Mouse (Mus musculus) left cerebral cortex, postnatal 14 days (tissue): Measurements from ENCODE around the gene Lonp1. TPM values are rescaled to one million over a fixed set of nuclear protein-coding genes. Genes with fewer than 3 reads are reported as not detected.

Experiments
- DNase-seq, 2 experiments: peaks; one replicate each; pipeline ENCODE4 v3.0.0; 2021 to 2022; ENCODE audit warnings: low spot score in 2 of 2, mixed read lengths in 1 of 2
- intact Hi-C: fragments of 180-260 bp; cut with DNase I; formaldehyde crosslinking; loops from one replicate; pipeline ENCODE4 v1.15.1; 2025
- long read RNA-seq, 2 experiments: library from polyadenylated mRNA; stranded (forward); transcript quantifications; one replicate each; pipeline ENCODE4 v2.0.0; 2021
- total RNA-seq, 2 experiments: library from RNA; stranded (reverse); gene quantifications; 2 replicates each; pipeline ENCODE4 v1.2.3; 2021

Gene Lonp1
- total RNA-seq: 10 to 100 TPM; 65.6 to 66.7 TPM
- long read RNA-seq, experiment 1, full-length matches to known transcripts: 129 of 157 reads
- long read RNA-seq, experiment 1, partial matches to known transcripts: 16 of 157 reads
- long read RNA-seq, experiment 1, other reads (novel, unspliced or antisense): 12 of 157 reads
- long read RNA-seq, experiment 2, transcript Lonp1-201 (18 exons, 2,951 nt): major isoform, 116 of 153 reads
- long read RNA-seq, experiment 2, partial matches to known transcripts: 16 of 153 reads
- long read RNA-seq, experiment 2, other reads (novel, unspliced or antisense): 21 of 153 reads

DNA sequence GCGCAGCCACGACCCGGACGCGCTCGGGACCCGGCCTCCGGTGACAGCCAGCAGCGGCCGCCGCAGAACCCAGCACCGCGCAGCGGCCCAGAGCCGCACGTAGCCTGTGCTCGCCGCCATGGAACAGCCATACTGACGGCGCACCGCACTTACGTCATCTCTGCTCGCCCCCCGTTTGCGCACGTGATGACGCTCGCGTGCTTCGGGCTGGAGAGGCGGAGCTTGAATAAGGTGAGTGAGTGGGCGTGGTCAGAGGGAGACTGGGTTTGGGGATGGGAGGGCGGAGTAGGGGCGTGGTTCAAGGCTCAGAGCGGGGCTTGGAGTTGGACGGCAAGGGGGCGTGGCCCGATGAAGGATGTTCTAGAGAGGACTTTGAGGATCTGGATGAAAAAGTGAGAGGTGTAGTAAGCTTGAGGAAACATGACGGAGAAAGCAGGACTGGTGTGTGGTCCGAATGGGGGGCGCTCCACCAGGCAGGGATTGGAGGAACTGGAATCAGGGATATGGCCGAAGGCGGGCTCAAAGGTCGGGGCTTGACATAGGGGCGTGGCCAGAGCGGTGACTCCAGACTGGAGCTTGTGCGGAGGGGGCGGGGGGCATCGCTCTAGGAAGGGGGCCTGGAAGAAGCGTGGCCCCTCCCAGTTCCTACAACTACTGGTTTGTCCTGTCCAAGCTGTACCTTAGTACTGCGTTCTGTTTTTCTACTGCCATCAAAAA is at the start of gene Lonp1:
Lonp1 (minus strand) TSS at position 134 of the 717 bp plus-strand sequence.
- peak; percentile 92 to 97 for DNase-seq
- intact Hi-C loops: loop anchor here (2.0 kb wide), 1 partner anchor 42 kb away; no protein-coding TSS in a partner anchor

GRCm38 (mm10) chr17:56673647-56674416 is 47.1 kb upstream of the Lonp1 start:
- no peak for DNase-seq

GRCm38 (mm10) chr17:56672941-56673646 is 46.4 kb upstream of the Lonp1 start, which contains the start of gene Ranbp3:
TSS of gene Ranbp3 (plus strand) at chr17:56673294.
- intact Hi-C loops: no loop called here
- peak; percentile 99 to 100 for DNase-seq

More at GRCm38 (mm10) chr17:56673647-56674416, 47.1 kb upstream of the Lonp1 start:
- intact Hi-C loops: no loop called here

GRCm38 (mm10) chr17:56669766-56670165 is 43.1 kb upstream of the Lonp1 start:
- no peak for DNase-seq
- intact Hi-C loops: loop anchor here (2.0 kb wide), 1 partner anchor 43 kb away; the partner anchor contains the start of gene Lonp1

DNA sequence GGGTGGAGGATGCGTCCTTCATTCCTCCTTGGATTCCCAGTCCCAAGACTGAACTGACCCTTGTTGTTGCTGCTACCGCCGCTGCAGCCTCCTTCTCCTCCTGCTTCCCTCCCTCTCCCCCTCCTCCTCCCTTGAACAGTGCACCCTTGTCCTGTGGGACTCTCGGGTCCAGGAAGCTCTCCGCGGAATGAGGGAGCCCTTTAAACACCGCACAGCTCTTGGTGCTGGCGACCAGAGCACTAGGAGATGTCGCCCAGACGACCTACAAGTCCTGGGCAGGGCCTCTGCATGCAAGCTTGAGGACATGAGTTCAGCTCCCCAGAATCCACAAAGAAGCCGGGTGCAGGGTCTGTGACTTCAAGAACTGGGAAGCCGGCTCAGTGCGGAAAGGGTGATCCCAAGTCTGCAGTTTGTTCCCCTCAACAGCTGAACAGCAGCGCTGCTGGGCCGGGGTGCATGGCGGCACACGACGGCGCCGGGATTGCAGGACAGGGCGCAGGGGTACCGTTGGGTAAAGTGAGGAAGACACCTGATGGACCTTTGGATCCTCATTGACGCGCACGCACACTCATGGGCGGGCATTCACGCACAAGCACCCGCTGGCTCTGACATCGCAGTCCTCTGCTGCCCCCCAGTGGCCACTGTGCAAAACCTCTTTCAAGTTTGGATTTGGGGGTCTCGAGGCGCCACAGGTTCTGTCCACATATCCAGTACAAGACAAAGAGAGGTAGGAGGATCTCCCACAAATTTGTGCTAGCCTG is 41.9 kb upstream of the Lonp1 start:
- DNase-seq: peak; percentile 70 to 85
- intact Hi-C loops: loop anchor here (2.0 kb wide), 1 partner anchor 42 kb away; the partner anchor contains the start of gene Lonp1

DNA sequence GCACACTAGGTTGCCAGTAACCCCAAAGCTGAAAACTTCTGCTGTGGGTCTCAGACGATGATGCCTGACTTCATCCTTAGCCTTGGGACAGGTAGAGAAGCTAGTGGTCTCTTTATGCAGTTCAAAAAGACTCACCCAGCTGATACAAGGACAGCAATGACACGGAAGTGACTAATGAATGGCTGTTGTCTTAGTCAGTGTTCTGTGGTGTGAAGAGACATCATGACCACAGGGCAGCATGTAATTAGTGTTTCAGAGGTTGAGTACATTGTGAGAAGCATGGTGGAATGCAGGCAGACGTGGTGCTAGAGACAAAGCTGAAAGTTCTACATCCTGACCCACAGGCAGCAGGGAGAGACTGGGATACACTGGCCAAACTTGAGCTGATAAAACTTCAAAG is 40.9 kb upstream of the Lonp1 start:
- no peak for DNase-seq
- intact Hi-C loops: no loop called here

- intact Hi-C loops: no loop called here
- no peak for DNase-seq
Observed at GRCm38 (mm10) chr17:56666384-56666783, 39.7 kb upstream of the Lonp1 start.

GRCm38 (mm10) chr17:56664333-56664732 is 37.6 kb upstream of the Lonp1 start:
- intact Hi-C loops: no loop called here
- no peak for DNase-seq

GRCm38 (mm10) chr17:56663659-56664058 is 37.0 kb upstream of the Lonp1 start:
- intact Hi-C loops: no loop called here
- DNase-seq: no peak

DNA sequence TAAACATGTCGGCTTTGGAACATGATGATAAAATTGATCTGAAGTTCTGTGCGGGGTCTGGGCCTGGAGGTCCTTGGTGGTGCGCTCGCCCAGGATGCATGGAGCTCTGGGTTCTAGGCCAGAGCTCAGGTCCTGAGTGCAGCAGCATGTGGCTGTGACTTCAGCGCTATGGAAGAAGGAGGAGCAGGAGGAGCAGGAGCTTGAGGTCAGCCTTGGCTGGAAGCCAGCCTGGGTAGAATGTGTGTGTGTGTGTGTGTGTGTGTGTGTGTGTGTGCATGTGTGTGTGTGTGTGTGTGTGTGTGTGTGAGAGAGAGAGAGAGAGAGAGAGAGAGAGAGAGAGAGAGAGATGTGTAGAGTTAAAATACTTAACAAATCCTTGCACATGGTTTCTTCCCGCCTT is 29.5 kb upstream of the Lonp1 start:
- intact Hi-C loops: no loop called here
- no peak for DNase-seq

DNA sequence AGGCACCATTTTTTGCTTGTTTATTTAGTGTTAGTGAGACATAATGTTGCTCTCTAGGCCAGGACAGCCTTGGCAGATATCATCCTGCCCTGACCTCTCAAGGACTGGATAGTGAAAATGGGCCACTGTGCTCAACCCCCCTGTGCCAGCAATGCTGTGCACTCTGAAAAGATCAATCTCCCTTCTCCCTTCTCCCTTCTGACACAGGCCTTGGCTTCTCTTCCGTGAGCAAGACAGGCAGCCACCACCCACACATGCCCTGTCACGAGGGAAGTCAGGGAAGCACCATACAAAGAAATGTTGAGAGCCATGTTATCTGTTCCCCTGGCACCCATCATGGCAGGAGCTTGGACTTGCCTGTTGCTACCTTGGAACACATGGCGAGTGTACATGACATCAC is 28.6 kb upstream of the Lonp1 start:
- DNase-seq: no peak
- intact Hi-C loops: no loop called here

DNA sequence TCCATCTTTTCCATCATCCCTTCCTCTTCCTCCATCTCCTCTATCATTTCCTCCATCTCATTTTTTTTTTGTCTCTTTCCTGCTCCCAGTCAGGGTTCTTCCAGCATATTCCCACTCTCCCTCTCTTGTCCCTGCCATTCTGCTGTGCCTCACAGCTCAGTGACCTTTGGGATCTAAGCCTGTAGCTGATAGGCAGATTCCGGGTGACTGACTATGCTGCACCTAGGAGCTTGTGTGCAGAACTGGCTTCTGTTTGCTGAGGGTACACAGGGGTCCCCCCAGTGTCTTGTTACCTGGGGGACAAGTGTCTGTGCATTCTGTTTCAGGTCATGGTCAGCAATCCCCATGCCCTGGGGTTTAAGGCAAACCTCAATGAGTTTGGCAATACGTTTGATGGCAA is 28.1 kb upstream of the Lonp1 start:
- no peak for DNase-seq
- intact Hi-C loops: no loop called here

GRCm38 (mm10) chr17:56651801-56652200 is 25.1 kb upstream of the Lonp1 start:
- intact Hi-C loops: no loop called here
- no peak for DNase-seq

DNA sequence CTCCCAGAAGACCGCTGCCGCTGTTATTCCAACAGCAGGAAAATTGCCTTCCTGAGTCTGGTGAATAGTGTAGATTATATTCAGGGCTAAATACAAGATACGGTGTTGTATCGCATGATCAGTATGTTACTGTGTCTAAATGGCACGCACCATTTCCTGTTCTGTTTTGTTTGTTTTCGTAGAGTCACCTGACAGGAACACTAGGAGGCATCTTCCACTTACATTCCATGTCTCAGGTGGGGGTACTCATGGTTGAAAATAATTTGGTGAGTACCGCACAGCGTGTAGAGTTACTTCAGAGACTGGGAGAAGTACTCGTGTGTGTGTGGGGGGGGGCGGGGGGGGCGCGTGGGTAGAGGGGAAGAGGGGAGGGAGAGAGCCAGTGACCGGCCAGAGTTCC is 20.9 kb upstream of the Lonp1 start:
- no peak for DNase-seq
- intact Hi-C loops: no loop called here

DNA sequence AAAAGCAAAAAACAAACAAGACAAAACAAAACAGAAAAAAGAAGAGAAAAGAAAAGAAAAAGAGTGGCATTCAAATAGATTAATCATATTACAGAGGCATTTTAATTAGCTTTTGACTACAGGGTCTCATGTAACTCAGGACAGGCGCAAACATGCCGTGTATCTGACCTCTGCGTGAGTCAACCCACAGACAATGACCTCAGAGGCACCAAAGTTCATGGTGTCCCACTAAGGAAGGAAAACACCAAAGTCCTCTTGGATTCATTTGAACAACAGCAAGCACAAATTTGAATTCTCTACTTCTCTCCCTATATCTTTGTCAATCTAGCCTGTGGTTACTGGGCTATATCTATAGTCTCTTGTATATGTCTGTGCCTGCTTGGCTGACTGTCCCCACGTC is 16.6 kb upstream of the Lonp1 start:
- no peak for DNase-seq
- intact Hi-C loops: no loop called here

- intact Hi-C loops: no loop called here
- no peak for DNase-seq
Observed at GRCm38 (mm10) chr17:56634023-56634422, 7.3 kb upstream of the Lonp1 start.

DNA sequence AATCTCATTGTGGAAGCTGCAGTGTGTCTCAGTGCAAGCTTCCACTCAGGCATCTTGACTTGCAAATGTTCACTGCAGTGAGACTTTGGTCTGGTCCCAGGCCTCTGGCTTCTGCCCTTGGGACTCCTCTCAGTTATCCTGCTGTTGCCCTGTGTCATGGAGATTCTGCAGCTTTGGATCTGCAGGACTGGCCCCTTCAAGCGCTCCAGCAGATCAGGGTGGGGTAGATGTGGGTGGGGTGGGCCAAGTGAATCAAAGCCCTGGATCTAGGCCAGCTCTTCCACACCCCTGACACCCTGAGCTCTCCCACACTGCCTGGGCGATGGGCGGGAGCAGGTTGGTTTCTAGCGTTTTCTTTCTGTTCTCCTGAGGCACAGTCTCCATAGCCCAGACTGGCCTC is 5.1 kb upstream of the Lonp1 start:
- intact Hi-C loops: no loop called here
- no peak for DNase-seq
